Mouse (Mus musculus) small intestine, adult 2 months (tissue): ENCODE results near the gene Pde4dip.

Source experiments
- CTCF ChIP-seq: fragments of 200-500 bp; IDR thresholded peaks from 2 replicates; pipeline ENCODE4 v1.5.1; 2012; ENCODE audit warnings: low read depth, mild to moderate bottlenecking, control low read depth, inconsistent platforms, low read length, moderate library complexity, mixed read lengths; ENCODE audit not compliant: insufficient replicate concordance, insufficient read length; ENCODE audit errors: extremely low read depth
- POLR2A ChIP-seq: fragments of 200-500 bp; IDR thresholded peaks from 2 replicates; pipeline ENCODE4 v1.6.1; 2012; ENCODE audit warnings: low read depth, mild to moderate bottlenecking, control low read depth, inconsistent platforms, low read length, moderate library complexity

GRCm38 (mm10) chr3:97681321-97682158 is 207.0 kb downstream of the Pde4dip start:
- TF ChIP-seq CTCF (peak; percentile 78; the same call in 1 of the 2 replicates), POLR2A (no peak)
